Mouse (Mus musculus) stomach, postnatal 0 days (tissue): ENCODE measurements at regions not wholly inside any gene's neighbourhood (a gene's known extent, or its start where the extent isn't known, plus 50 kb on each side); places are given as distances from the start of the nearest gene placed in this dataset.

Experiments used
- ATAC-seq: fragments of 200-750 bp; cut with Nextera tagmentation; 2 replicates; pipeline ENCODE4 v1.8.0; 2017; ENCODE audit not compliant: low FRiP score, low TSS enrichment
- DNase-seq: peaks from one replicate; pipeline ENCODE4 v3.0.0-alpha.2; 2016; ENCODE audit warnings: low spot score
- H3K27ac ChIP-seq: fragments of 300-500 bp; sonication (generic); replicated peaks from 2 replicates; pipeline ENCODE4 v1.5.1; 2014; ENCODE audit warnings: mild to moderate bottlenecking, control low read depth
- H3K27me3 ChIP-seq: fragments of 300-500 bp; sonication (generic); 2 replicates; pipeline ENCODE4 v1.6.1; 2014; ENCODE audit warnings: low read length; ENCODE audit not compliant: control insufficient read depth, insufficient read depth
- H3K36me3 ChIP-seq: fragments of 300-500 bp; sonication (generic); 2 replicates; pipeline ENCODE4 v1.6.1; 2014; ENCODE audit warnings: low read length, mixed read lengths; ENCODE audit not compliant: control insufficient read depth, insufficient read depth
- H3K4me1 ChIP-seq: fragments of 300-500 bp; sonication (generic); replicated peaks from 2 replicates; pipeline ENCODE4 v1.6.1; 2014; ENCODE audit warnings: antibody characterized with exemption; ENCODE audit not compliant: control insufficient read depth, insufficient read depth
- H3K4me2 ChIP-seq: fragments of 300-500 bp; sonication (generic); replicated peaks from 2 replicates; pipeline ENCODE4 v1.6.1; 2014; ENCODE audit warnings: low read depth, mild to moderate bottlenecking, control low read depth, moderate library complexity
- H3K4me3 ChIP-seq: fragments of 300-500 bp; sonication (generic); 2 replicates; pipeline ENCODE4 v1.5.1; 2014; ENCODE audit warnings: low read depth, low read length, control low read depth
- H3K9ac ChIP-seq: fragments of 300-500 bp; sonication (generic); 2 replicates; pipeline ENCODE4 v1.6.1; 2014; ENCODE audit warnings: mild to moderate bottlenecking, low read length, control low read depth, mixed read lengths
- H3K9me3 ChIP-seq: fragments of 300-500 bp; sonication (generic); 2 replicates; pipeline ENCODE4 v1.6.1; 2016; ENCODE audit warnings: low read length; ENCODE audit not compliant: control insufficient read depth
- CTCF ChIP-seq: IDR thresholded peaks from 2 replicates; pipeline ENCODE4 v1.5.1; 2016; ENCODE audit warnings: antibody characterized with exemption, low read depth, mild to moderate bottlenecking, moderate library complexity
- EP300 ChIP-seq: optimal IDR thresholded peaks from 2 replicates; pipeline ENCODE3; 2016; ENCODE audit warnings: antibody characterized with exemption
- WGBS: fragments of 180-500 bp; shearing (Covaris S2); extraction: QIAGEN DNeasy Blood & Tissue Kit; methylation state at CpG from one replicate; pipeline ENCODE4 v1.1.7; 2014; 5-methylcytosine and 5-hydroxymethylcytosine counted together

- Histone ChIP-seq H3K4me3 (no peak overlapping the region), H3K9me3 (no peaks in the 10 kb centered on the region), H3K27me3 (no peaks in the 10 kb centered on the region), H3K9ac (no peak overlapping the region), H3K36me3 (no peaks in the 10 kb centered on the region), H3K27ac (no peak overlapping the region), H3K4me2 (no peak overlapping the region), H3K4me1 (peaks cover 9% of the 10 kb centered on the region)
- DNase-seq (no peak), ATAC-seq (no peak)
- 91% methylated on average over 5 of the region's 5 CpGs for whole genome bisulfite sequencing
- TF ChIP-seq EP300: no peak
- no peak for TF ChIP-seq CTCF
These were observed 127.4 kb upstream of the Klf14 start for GRCm38 (mm10) chr6:31086283-31086682.

- Histone ChIP-seq H3K9me3 (no peaks in the 10 kb centered on the region), H3K27me3 (no peaks in the 10 kb centered on the region), H3K27ac (no peak overlapping the region), H3K36me3 (no peaks in the 10 kb centered on the region), H3K4me2 (no peak overlapping the region), H3K9ac (no peak overlapping the region), H3K4me3 (no peak overlapping the region), H3K4me1 (peaks cover 9% of the 10 kb centered on the region)
- no peak for DNase-seq
- no peak for TF ChIP-seq EP300
- ATAC-seq: no peak
- 76% methylated on average over 7 of the region's 7 CpGs for WGBS
These were observed 128.0 kb upstream of the Klf14 start for GRCm38 (mm10) chr6:31086798-31087360.

- TF ChIP-seq EP300: no peak
- no peak for TF ChIP-seq CTCF
- ATAC-seq (no peak), DNase-seq (no peak)
- Histone ChIP-seq H3K27me3 (no peaks in the 10 kb centered on the region), H3K9ac (no peak overlapping the region), H3K4me3 (no peak overlapping the region), H3K9me3 (no peaks in the 10 kb centered on the region), H3K4me2 (no peak overlapping the region), H3K36me3 (no peaks in the 10 kb centered on the region), H3K27ac (peak overlapping the region; percentile 58), H3K4me1 (peaks cover 9% of the 10 kb centered on the region)
- WGBS: 54% methylated on average over 4 of the region's 4 CpGs
These were observed 128.6 kb upstream of the Klf14 start for GRCm38 (mm10) chr6:31087511-31087910.

GRCm38 (mm10) chr6:31088147-31088972, 129.5 kb upstream of the Klf14 start:
- H3K9ac ChIP-seq: peak overlapping the region; percentile 36; the same call in 1 of the 2 replicates
- ATAC-seq (peak; percentile 62; the same call in 1 of the 2 replicates), DNase-seq (peak; percentile 40)
- no peak for TF ChIP-seq CTCF
- TF ChIP-seq EP300: no peak
- peaks cover 9% of the 10 kb centered on the region; the same call in 1 of the 2 replicates for H3K4me1 ChIP-seq
- no peaks in the 10 kb centered on the region for H3K9me3 ChIP-seq
- H3K27ac ChIP-seq: peak overlapping the region; percentile 58
- peak overlapping the region; percentile 59 for H3K4me2 ChIP-seq
- WGBS: 13% methylated on average over 18 of the region's 18 CpGs
- H3K4me3 ChIP-seq: peak overlapping the region; percentile 20
- no peaks in the 10 kb centered on the region for H3K27me3 ChIP-seq
- H3K36me3 ChIP-seq: no peaks in the 10 kb centered on the region

GRCm38 (mm10) chr6:31088973-31089368, 130.1 kb upstream of the Klf14 start:
- no peak overlapping the region for H3K27ac ChIP-seq

GRCm38 (mm10) chr6:31090288-31090687, 131.4 kb upstream of the Klf14 start:
- Histone ChIP-seq H3K36me3 (no peaks in the 10 kb centered on the region), H3K27me3 (no peaks in the 10 kb centered on the region), H3K4me1 (peaks cover 9% of the 10 kb centered on the region; the same call in 1 of the 2 replicates), H3K4me3 (no peak overlapping the region), H3K9ac (no peak overlapping the region), H3K9me3 (no peaks in the 10 kb centered on the region), H3K27ac (no peak overlapping the region), H3K4me2 (no peak overlapping the region)
- ATAC-seq (no peak), DNase-seq (no peak)
- 81% methylated on average over 6 of the region's 6 CpGs for WGBS
- no peak for TF ChIP-seq EP300
- no peak for TF ChIP-seq CTCF

More at GRCm38 (mm10) chr6:31088973-31089368, 130.1 kb upstream of the Klf14 start:
- Histone ChIP-seq H3K36me3 (no peaks in the 10 kb centered on the region), H3K4me2 (peak overlapping the region; percentile 59), H3K4me1 (peaks cover 9% of the 10 kb centered on the region; the same call in 1 of the 2 replicates), H3K27me3 (no peaks in the 10 kb centered on the region), H3K4me3 (peak overlapping the region; percentile 20), H3K9ac (peak overlapping the region; percentile 36; the same call in 1 of the 2 replicates), H3K9me3 (no peaks in the 10 kb centered on the region)
- DNase-seq: no peak
- ATAC-seq: peak; percentile 6; the same call in 1 of the 2 replicates
- WGBS: 15% methylated on average over 5 of the region's 5 CpGs
- no peak for TF ChIP-seq EP300
- no peak for TF ChIP-seq CTCF
